Mouse (Mus musculus): ENCODE measurements around the gene Ccl5.

Ccl5 gene

GRCm38 (mm10) chr11:83538705-83539314 lies 8.5 kb upstream of the Ccl5 start:
- DNase-seq (ENCODE audit: low spot score in 2 of 2), result no peak

- no peak for DNase-seq (ENCODE audit: low spot score in 2 of 2)
Observed at GRCm38 (mm10) chr11:83536831-83537230, 6.5 kb upstream of the Ccl5 start.

GRCm38 (mm10) chr11:83534609-83535423 lies 4.5 kb upstream of the Ccl5 start:
- DNase-seq (ENCODE audit: low spot score in 2 of 2), result peak; percentile 51 to 80

GRCm38 (mm10) chr11:83534143-83534542 lies 3.8 kb upstream of the Ccl5 start:
- no peak for DNase-seq (ENCODE audit: low spot score in 2 of 2)

- no peak for DNase-seq (ENCODE audit: low spot score in 2 of 2)
Observed at GRCm38 (mm10) chr11:83533192-83533591, 2.9 kb upstream of the Ccl5 start.

GRCm38 (mm10) chr11:83529024-83529423 lies 1.3 kb downstream of the Ccl5 start:
- DNase-seq (ENCODE audit: low spot score in 2 of 2), result no peak

- DNase-seq (ENCODE audit: low spot score in 2 of 2), result no peak
Observed at GRCm38 (mm10) chr11:83522075-83522474, 8.2 kb downstream of the Ccl5 start, which contains the start of gene Heatr9. Heatr9 (minus strand) TSS chr11:83522175.

- DNase-seq (ENCODE audit: low spot score in 2 of 2), result no peak
Observed at GRCm38 (mm10) chr11:83518371-83518770, 11.9 kb downstream of the Ccl5 start.

GRCm38 (mm10) chr11:83517153-83517552 lies 13.2 kb downstream of the Ccl5 start:
- no peak for DNase-seq (ENCODE audit: low spot score in 2 of 2)

GRCm38 (mm10) chr11:83509521-83509920 lies 20.8 kb downstream of the Ccl5 start:
- DNase-seq (ENCODE audit: low spot score in 2 of 2), result no peak

- no peak for DNase-seq (ENCODE audit: low spot score in 2 of 2)
Observed at GRCm38 (mm10) chr11:83504308-83504707, 26.0 kb downstream of the Ccl5 start.

GRCm38 (mm10) chr11:83495571-83495970 lies 34.7 kb downstream of the Ccl5 start:
- DNase-seq (ENCODE audit: low spot score in 2 of 2), result no peak

GRCm38 (mm10) chr11:83491488-83491887 lies 38.8 kb downstream of the Ccl5 start:
- DNase-seq (ENCODE audit: low spot score in 2 of 2), result no peak

Measured in urinary bladder, postnatal 4 days (tissue).